Mouse (Mus musculus): Measurements from ENCODE around the gene Gtf2h1.
"Not testable (repeated sequence)": the region's sequence is repeated elsewhere in the genome, so short reads cannot be mapped to it uniquely, and the experiment has no call there.

The Gtf2h1 gene

DNA sequence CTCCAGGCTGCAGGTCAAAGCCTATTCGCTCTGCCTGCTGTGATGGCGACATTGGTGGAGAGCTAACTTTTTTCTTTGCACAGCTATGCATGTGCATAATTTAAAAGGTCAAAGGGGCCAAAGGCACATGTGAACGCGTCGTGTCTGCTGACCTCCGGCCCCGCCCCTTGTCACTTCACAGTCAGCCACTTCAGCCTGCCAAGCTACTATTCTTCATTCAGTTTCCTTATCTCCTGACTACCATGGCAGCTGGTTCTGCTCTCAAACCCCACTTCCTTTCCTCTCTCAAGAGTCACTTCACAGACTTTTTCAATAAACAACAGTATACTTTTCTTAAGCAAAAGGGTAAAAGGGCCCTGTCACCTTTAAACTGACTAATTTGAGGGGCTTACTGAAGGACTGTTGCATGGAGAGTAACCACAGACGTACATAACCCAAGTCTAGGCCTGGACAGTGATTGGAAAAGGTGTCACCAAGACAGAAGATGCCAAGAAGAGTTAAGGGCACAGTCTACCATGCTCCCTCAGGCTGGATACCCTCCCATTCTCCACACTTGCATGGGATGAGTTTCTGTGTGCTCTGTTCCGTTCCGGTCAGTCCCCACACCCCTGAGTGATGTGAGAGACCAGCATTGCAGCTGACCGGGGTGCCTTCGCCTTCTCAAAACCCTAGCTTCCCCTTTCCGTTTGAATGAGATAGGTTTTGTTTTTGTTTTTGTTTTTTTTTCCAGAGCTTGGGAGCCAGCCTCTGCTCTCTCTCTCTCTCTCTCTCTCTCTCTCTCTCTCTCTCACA, 35.1 kb downstream of the Gtf2h1 start:
- peak; percentile 67 for DNase-seq

DNA sequence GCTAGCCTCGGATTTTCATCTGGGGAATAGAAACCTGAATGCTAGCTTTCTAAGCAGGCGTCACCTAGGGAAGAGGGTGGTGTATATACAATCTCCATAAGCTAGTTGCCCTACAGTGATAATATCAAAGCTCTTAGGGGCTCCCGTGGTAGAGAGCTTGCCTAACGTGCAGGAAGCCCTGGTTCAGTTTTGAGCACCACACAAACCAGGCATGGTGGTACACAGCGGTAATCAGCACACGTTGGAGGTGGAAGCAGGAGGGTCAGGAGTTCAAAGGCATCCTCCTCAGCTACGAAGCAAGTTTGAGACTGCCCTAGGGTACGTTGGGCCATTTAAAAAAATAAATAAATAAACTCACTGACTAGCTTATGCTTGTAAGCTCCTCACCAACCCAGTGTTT, 35.8 kb downstream of the Gtf2h1 start:
- no peak for DNase-seq

DNA sequence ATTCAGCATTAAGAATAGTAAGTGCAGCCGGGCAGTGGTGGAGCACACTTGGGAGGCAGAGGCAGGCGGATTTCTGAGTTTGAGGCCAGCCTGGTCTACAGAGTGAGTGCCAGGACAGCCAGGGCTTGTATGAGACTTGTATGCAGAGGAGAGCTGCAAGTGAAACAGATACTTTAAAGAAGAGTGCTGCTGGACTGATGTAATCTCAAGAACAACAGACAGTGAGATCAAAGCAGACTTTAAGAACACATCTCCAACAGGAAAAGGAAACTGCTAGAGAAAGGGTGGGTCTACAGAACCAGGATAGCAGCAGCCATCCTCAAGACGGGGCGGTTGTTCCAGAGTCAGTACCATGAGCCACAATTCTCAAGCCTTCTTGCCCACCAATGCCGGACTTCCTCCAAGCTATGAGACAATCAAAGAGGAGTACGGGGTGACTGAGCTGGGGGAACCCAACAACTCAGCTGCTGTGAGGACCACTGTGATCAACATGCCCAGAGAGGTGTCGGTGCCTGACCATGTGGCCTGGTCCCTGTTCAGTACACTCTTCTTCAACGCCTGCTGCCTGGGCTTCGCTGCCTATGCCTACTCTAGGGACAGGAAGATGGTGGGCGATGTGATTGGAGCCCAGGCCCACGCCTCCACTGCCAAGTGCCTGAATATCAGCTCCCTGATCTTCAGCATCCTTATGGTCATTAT, 36.4 kb downstream of the Gtf2h1 start:
- DNase-seq, result not testable (repeated sequence)

DNA sequence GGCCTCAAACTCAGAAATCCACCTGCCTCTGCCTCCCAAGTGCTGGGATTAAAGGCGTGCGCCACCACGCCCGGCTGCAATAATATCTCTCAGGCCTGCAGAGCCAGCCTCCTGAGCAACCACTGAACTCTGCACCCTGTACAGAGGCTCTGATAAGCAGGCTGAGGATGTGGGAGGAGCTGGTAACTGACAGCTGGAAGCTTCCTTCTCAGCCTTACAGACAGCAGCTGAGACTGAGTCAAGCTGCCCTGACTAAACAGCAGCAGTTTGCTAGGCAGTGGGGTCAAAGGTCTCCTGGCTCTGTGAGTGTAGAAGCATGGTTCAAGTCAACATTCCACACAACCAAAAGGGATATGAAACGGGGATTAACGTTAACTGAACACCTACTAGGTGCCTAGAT, 37.4 kb downstream of the Gtf2h1 start:
- DNase-seq, result peak; percentile 88

DNA sequence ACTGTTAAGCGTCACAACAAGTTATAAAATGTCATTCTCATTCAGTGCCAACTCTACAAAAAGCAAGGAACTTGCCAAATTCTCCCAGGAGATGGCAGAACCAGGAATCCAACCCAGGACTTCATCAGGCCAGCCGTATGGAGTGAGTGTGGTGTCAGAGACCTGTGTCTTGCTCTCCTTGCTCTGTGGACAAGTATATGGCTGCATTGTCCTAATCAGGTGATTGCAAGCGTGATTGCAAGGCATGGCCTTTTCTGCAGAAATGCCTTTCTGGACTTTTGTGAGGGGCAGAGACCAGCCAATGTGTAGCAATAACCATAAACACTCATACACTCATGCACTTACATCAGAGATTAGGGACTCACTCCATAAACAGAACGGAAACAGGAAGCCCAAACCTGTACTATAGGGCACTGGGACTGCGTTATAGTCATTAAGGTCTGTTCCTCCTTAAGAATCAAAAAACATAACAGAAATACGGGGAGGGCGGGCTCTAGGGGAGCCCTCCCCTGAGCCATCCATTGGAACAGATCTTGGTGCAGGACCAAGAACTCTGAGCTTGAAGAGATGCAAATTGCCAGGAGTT, 37.9 kb downstream of the Gtf2h1 start:
- no peak for DNase-seq

DNA sequence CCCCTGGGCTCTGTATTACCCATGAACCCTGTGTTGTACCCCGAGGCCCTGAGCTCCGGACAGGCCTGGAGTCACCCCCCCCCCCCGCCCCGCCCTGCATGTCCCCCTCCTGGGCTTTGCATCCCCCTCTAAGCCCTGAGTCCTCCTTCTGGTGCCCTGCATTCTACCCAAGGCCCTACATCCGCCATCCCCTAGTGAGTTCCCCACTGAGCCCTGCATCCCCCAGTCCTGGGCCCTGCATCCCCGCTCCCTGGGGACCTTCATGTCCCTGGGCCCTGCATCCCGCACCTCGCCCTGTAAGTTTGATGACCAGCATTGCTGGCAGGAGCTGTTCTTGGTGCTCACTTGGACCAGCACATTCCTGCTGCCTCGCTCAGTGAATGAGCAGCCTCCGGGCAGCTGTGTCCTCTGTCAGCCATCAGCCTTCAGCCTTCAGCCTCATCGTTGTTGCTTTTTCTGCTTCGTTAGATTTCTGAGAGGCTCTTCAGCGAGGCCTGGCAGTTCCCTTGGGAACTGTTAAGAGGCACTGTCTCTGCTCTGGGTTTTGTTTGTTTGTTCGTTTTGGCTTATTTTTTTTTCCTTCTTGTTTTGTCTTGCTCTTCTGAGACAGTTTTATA, 39.2 kb downstream of the Gtf2h1 start:
- DNase-seq, result peak; percentile 47

DNA sequence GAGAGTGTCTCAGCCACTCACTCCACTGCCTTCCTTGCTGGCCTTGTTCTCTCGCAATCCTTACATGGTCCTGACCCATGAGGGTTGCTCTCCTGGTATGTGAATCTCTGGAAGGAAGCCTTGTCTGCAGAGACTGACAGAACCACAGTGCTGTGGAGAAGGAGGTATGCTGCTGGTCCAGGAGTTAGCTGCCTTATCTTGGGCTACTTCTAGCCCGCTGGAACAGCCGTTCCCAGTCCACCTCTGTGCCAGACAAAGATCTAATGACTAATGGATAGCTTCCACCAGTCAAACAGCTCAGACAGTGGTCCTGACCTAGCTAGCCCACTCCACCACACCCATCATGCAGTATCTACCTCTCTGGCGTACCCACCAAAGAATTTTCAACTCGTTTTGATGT, 40.5 kb downstream of the Gtf2h1 start:
- no peak for DNase-seq

DNA sequence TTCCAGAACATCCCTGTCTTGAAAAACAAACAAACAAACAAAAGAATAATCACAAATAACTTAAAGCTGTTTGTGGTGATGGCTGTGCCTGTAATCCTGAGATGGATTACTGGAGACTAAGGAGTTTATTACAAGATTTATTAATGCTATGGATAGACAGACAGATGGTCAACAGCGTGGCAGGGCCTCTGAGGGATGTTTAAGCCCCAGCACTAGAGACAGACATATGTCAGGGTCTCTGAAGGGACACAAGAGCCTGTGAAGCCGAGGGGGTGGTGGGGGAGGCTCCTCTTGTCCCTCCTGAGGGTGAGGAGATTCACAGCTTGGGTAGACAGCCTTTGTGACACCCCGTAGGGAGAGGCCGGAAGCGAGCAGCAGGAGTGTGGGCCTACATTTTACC, 41.2 kb downstream of the Gtf2h1 start:
- no peak for DNase-seq

DNA sequence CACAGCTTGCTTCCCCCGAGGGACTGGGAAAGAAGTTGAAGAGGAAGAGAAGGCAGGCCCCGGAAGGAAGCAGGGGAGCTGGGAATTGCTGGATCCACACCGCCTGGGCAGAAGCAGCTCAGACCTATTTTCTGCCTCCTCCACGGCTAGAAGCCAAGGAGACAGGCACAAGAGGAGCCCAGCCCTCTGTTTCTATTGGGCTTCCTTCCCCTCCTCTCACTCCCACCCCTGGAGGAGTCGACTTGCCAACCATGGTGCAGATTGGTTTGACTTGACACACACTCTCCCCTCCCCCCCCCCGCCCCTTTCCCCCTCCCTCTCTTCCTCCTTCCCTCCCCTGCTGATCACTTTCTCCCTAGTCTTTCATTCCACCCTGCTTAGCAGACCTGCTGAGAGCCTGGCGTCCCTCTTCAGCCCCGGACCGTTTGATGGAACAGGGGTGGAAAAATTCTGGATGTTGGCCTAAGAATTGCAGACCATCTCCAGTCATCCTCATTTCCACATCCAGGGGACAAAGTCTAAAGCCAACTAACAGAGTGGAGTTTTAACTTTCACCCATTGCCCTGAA, 42.3 kb downstream of the Gtf2h1 start:
- peak; percentile 69 for DNase-seq

DNA sequence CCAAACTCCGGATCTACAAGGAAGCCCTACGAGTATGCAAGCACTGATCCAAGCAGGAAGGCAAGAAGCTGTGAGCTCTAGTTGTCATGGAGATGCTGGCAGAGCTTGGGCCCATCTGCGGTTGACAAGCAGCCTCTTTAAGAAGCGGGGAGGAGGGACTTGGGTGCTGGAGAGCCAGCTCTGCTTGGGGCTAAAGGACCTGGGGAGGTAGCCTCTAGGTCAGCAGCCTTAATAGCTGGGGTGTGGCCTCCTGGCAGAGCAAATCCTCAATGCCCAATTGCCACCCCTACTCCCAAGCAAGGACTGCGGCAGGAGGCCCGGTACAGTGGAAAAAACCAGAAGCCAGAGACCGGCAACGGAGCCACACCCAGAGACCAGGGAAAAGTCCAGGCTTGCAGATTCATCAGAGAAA, 43.0 kb downstream of the Gtf2h1 start:
- peak; percentile 84 for DNase-seq

DNA sequence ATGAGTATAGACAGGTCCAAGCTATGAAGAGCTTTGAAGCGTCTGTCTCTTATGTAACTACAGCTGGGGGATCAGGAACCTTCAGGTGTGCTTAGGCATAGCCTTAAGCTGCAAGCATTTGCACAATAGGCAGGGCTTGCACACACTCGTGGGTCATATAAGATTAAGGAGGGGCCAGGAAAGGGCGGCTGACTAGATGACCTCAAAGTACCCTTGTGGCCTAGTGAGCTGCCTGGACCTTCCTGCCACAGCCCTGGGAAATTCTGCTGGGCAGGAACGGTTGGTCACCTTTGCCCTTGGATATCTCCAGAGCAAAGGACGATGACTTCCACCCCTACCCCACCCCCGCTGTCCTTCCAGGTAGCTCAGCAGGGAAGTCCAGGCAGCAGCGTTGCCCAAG, 43.5 kb downstream of the Gtf2h1 start:
- peak; percentile 66 for DNase-seq

DNA sequence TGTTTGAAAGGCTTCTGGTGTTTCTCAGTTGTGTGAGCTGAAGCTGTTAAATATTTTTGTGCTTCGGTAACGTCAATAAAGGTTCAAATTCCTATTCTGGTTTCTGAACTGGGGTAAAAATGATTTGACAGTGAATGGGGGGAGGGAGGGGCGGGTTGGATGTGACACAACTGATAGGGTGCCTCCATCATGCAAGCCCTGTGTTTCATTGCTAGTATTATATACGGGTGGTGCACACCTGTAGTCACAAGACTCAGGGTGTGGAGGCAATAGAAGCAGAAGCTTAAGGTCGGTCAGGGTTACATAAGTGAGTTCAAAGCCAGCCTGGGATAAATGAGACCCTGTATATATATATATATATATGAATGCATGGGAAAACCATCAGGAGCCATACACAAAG, 44.0 kb downstream of the Gtf2h1 start:
- no peak for DNase-seq

DNA sequence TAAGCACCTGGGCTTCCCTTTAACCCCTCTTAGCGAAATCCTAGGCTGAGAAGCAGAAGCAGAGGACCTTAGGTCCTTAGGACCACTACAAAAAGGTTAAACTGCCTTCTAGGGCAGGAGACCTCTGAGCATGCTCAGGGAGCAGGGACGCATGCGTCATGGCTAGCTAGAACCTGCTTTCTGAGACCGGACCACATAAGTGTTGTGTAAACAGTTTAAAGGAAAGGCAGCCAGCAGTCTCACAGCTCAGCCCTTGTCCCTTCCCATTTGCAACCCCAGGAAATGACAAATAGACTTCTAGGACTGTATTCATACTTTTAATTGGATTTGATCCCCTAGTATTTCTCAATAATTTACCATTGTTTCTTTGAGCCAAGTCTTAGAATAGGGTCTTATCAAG, 44.4 kb downstream of the Gtf2h1 start:
- peak; percentile 28 for DNase-seq

DNA sequence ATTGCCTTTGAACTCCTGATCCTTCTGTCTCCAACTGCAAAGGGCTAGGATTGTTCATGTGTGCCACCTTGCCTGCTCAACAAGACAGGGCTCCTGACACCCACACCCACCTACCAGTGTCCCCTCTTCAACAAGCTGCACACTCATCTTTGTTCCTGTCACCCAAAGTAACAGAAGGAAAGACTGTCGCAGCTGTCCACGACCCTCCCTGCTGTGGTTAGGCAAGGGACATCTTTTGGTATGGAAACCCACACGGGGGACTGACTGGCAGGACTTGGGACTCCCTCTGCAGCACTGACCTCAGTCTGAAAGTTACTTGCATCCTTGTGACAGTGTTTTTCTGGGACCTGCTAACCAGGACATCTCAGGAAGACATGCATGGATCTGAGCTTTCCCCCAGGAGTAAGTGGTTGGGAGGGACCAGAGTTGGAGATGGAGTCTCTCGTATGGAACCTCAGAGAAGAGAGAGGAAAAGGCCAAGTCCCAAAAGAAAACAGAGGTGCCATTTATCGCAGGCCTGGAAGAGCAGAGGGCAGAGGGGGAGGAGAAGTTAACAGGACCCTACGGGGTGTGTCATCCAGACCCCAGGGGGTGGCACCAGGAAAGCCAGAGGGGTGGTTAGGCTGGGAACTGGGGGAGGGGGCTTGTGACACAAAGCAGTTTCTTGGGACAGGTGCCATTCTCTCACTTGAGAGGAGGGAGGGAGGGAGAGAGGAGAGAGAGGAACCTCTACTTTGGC, 45.1 kb downstream of the Gtf2h1 start, which contains the start of gene Ldha:
TSS of gene Ldha (plus strand) at position 689 of the 739 bp plus-strand sequence.
- no peak for DNase-seq

DNA sequence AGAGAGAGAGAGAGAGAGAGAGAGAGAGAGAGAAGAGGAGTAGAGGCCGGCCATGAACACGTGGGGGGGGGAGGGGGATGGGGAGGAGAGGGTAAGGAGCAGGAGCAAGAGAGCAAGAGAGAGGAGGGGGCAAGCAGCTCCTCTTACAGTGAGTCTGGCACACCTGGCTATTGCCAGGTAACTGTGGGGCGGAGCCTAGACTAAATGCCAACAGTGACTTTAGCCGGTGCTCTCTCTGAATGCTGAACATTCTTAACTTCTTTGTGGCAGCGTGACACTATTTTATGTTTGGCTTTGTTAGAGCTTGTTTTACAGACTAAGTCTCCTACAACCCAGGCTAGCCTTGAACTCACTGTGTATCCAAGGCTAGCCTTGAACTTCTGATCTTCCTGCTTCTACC, 46.4 kb downstream of the Gtf2h1 start:
- DNase-seq, result no peak

DNA sequence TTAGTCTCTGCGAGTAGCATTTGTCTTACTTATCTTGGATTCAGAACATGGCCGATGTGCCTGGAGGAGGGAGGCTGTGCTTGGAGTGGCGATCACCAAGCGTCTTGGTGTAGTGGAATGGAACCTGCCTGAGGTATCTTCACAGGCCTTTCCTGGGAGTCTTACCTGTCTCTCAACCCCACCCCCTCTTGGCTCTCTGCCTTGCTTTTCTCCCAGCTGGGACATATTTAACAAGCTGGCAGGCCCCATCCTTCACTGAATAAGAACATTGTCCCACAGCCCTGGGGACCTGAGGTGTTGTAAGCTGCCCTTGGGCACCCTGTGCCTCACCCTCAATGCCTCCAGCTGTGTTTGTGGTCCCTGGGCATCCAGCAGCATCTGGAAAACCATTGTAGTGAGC, 47.7 kb downstream of the Gtf2h1 start:
- DNase-seq, result peak; percentile 32

DNA sequence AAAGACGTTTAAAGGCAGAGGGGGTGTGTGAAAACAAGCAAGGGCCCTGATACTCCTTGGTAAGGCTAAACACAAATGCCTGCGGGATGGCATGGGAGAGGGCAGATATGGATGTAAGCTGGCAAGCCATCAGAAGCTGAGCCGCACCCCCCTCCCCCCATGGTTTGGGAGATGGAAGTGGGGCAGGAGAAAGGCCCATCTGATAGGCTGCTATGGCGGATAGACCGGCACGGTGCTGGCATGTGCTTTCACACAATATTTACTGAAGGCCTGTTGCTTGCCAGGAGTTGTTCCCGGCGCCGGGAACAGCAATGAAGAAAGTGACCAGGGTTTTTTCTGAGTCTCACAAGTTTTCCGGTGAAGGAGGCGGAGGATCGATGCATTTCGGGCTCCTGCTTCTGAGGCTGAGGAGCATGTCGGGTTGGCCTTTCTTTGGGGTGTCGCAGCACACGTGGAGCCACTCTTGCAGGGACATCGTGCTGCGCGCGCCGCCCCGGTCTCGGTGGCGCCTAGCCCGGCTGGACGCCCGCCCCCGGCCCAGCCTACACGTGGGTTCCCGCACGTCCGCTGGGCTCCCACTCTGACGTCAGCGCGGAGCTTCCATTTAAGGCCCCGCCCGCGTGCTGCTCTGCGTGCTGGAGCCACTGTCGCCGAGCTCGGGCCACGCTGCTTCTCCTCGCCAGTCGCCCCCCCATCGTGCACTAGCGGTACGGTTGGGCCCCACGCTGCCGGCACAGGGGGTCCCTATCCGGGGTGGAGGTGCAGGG, 49.5 kb downstream of the Gtf2h1 start:
- peak; percentile 99 for DNase-seq

DNA sequence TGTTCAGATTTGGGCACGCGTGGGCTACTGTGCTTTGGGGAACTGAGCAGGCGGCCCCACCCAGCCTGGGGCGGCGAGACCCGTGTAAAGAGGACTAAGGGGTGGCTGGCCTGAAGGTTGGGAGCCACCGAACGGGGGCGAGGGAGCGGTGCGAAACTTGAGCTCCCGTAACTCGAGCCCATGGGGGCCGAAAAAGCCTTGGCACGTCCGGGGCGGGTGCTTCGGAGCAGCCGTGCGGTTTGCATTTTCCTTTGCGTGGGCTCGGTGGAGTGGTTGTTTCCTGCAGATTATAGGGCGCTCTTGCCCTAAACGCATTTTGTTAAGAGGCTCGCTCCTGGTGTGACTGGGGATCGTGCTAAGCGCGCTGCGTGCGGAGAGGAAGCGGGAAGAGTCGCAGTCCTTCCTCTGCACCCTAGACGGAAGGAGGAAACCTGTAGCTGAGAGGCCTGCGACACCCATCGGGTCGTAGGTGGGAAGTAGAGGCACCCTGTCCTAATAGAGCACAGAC, 50.1 kb downstream of the Gtf2h1 start:
- no peak for DNase-seq

DNA sequence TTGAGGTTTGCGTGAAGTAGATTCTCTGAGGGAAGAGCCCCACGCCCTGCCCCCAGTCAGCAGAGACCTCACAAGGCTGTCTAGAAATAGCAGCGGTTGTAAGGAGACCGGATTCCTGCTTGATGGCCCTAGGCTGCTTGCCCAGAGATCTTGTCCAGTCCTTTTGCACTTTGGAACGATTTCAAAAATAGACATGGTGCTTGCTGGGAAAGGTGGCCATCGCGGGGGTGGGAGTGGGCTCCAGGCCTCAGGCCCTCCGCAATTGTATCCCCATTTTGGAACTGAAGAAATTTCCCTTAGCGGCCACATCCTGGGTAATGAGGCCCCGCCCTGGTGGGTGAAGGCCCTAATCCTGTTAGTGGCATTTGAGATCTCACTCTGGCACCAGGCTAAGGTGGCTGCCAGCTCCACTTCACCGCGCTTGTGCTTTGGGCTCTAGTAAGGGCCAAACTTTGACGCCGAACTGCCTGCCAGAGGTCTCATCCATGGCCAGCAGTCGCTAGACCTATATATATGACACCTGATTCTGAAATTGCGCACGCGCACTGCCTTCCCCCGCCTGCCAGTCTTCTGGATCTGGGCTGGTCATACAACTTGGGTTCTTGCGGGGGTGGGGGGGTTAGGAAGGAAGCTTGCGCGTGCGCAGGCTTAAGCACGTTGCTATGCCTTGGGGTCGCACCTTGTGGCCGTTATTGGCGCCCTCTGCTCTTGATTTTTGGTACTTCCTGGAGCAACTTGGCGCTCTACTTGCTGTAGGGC, 50.8 kb downstream of the Gtf2h1 start:
- DNase-seq, result peak; percentile 73

DNA sequence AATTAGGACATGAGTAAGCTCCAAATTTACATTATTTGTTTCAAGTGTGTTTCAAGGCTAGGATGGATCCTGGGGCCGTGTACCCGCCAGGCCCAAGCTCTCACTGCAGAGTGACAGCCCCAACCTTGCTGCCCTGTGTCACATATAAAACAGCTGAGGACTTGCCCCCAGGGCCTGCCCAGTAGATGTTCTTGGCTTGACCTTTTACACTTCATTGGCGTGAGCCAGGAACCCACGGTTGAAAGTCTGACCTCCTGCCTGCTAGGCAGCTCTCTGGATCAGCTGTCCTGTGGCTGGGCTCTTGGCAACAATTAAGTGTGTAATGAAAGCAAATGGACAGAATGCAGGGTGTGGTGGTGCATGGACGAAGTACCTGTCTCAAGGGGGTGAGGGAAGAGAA, 53.4 kb downstream of the Gtf2h1 start:
- no peak for DNase-seq

DNA sequence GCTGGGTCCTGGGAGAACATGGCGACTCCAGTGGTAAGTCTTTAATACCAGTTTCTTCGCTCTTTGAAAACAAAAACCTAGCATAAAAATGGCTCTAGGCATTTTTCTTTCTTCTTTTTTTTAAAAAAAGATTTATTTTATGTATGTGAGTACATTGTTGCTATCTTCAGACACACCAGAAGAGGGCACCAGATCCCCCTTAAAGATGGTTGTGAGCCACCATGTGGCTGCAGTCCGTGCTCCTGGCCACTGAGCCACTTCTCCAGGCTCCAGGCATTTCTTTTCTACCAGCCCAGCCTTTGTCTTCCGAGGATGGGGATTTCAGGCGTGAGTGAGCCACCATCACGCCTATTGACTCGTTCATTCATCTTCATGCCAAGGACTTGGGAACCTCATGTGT, 55.1 kb downstream of the Gtf2h1 start:
- no peak for DNase-seq

Measured in kidney, postnatal 10 days (tissue).